Mouse (Mus musculus): ENCODE measurements at regions not wholly inside any gene's neighbourhood (a gene's known extent, or its start where the extent isn't known, plus 50 kb on each side); places are given as distances from the start of the nearest gene placed in this dataset.

- no peak for TF ChIP-seq POLR2A (IDR thresholded peaks at IDR 0.05; ENCODE audit: borderline replicate concordance, extremely low read depth, insufficient read depth, insufficient read length, poor library complexity, severe bottlenecking)
- TF ChIP-seq CTCF (IDR thresholded peaks at IDR 0.05; ENCODE audit: borderline replicate concordance, extremely low read depth, insufficient read depth, insufficient read length), result no peak
- DNase-seq (ENCODE audit: low read depth), result no peak
Measured at GRCm38 (mm10) chr11:40851361-40851760, 96.2 kb upstream of the Ccng1 start.

- no peak for TF ChIP-seq POLR2A (IDR thresholded peaks at IDR 0.05; ENCODE audit: borderline replicate concordance, extremely low read depth, insufficient read depth, insufficient read length, poor library complexity, severe bottlenecking)
- no peak for TF ChIP-seq CTCF (IDR thresholded peaks at IDR 0.05; ENCODE audit: borderline replicate concordance, extremely low read depth, insufficient read depth, insufficient read length)
- peak; percentile 63 for DNase-seq (ENCODE audit: low read depth)
Measured at GRCm38 (mm10) chr11:40850652-40851092, 95.6 kb upstream of the Ccng1 start.

- no peak for TF ChIP-seq CTCF (IDR thresholded peaks at IDR 0.05; ENCODE audit: borderline replicate concordance, extremely low read depth, insufficient read depth, insufficient read length)
- no peak for TF ChIP-seq POLR2A (IDR thresholded peaks at IDR 0.05; ENCODE audit: borderline replicate concordance, extremely low read depth, insufficient read depth, insufficient read length, poor library complexity, severe bottlenecking)
Measured at GRCm38 (mm10) chr11:40846586-40846985, 91.5 kb upstream of the Ccng1 start.

GRCm38 (mm10) chr11:40835393-40835792 lies 80.3 kb upstream of the Ccng1 start:
- no peak for TF ChIP-seq POLR2A (IDR thresholded peaks at IDR 0.05; ENCODE audit: borderline replicate concordance, extremely low read depth, insufficient read depth, insufficient read length, poor library complexity, severe bottlenecking)
- peak; percentile 63 for DNase-seq (ENCODE audit: low read depth)

More at GRCm38 (mm10) chr11:40846586-40846985, 91.5 kb upstream of the Ccng1 start:
- no peak for DNase-seq (ENCODE audit: low read depth)
